Mouse (Mus musculus): ENCODE measurements at regions not wholly inside any gene's neighbourhood (a gene's known extent, or its start where the extent isn't known, plus 50 kb on each side); places are given as distances from the start of the nearest gene placed in this dataset.
A peak's percentile ranks its signal among the peaks of the same experiment; 100 is the strongest.

DNA sequence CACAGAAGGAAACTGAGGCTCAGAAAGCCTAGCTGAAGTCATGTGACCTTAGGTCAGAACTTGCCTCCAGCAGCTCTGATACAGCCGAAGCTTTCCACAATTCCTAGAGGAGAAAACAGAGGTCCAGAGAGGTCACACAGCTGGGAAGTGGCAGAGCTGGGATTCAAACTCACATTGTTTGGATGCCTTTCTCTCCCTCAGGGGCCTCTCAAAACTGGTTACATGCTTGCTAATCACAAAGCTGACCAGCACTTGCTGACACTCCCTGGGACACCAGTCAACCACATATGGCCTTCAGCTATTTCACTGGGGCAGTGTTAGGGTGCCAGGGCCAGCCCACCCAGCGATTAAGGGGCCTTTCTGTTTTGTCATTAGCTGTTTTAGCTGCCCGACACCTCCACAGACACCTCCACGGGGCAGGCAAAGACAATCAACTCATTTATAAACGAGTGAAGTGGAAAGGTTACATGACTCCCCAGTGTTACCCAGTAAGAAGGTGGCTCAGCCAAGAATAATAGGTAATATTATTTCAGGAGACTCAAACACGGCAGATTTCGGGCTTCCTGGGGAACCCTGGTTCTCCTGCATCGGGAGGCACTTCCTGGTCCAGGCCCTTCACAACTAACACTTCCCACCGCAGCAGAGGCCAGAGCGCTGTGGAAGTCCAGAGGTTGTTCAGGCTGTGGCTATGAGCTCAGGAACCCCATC, 71.4 kb downstream of the 2410131K14Rik start:
- WGBS = 60% methylated on average over 10 of the region's 10 CpGs
- no peaks in the 10 kb centered on the region for H3K4me1 ChIP-seq (ENCODE audit: control insufficient read depth, insufficient read depth, low read length)

GRCm38 (mm10) chr5:118318073-118318472, 73.0 kb downstream of the 2410131K14Rik start:
- Histone ChIP-seq H3K4me3 (replicated peaks; ENCODE audit: control insufficient read depth, low read depth, low read length) (no peak overlapping the region), H3K27ac (ENCODE audit: control insufficient read depth, insufficient read depth, low read depth, low read length, poor library complexity) (no peak overlapping the region), H3K4me1 (ENCODE audit: control insufficient read depth, insufficient read depth, low read length) (no peaks in the 10 kb centered on the region)
- TF ChIP-seq POLR2A (IDR thresholded peaks at IDR 0.05; ENCODE audit: borderline replicate concordance, control insufficient read depth, low read depth, low read length) = no peak
- TF ChIP-seq CTCF (IDR thresholded peaks at IDR 0.05; ENCODE audit: control insufficient read depth, insufficient read depth, low read length) = no peak
- 70% methylated on average over 5 of the region's 5 CpGs for WGBS

More for the DNA sequence above, 71.4 kb downstream of the 2410131K14Rik start:
- no peak for TF ChIP-seq POLR2A (IDR thresholded peaks at IDR 0.05; ENCODE audit: borderline replicate concordance, control insufficient read depth, low read depth, low read length)
- TF ChIP-seq CTCF (IDR thresholded peaks at IDR 0.05; ENCODE audit: control insufficient read depth, insufficient read depth, low read length) = no peak
- no peak overlapping the region for H3K4me3 ChIP-seq (replicated peaks; ENCODE audit: control insufficient read depth, low read depth, low read length)
- H3K27ac ChIP-seq (ENCODE audit: control insufficient read depth, insufficient read depth, low read depth, low read length, poor library complexity) = no peak overlapping the region; the same call in 1 of the 2 replicates

DNA sequence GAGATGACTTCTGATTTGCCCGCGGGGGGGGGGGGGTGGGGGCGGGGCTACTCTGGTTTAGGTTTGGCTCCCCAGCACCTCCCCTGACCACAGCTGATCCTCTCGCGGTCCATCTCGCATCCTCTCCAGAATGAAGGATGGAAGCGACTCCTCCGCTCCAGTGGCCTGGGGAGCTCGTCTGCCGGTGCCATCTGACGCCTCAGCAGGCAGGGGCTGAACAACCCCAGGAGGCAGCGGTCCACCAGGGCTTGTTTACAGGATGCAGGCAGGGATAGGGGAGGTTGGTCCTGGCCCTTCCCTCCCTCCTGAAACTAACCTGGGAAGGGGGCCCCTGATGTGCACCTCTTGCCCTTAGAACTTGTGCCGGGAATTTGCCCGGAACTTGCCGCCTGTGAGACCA, 73.9 kb downstream of the 2410131K14Rik start:
- H3K4me3 ChIP-seq (replicated peaks; ENCODE audit: control insufficient read depth, low read depth, low read length) = no peak overlapping the region
- WGBS = 19% methylated on average over 14 of the region's 15 CpGs
- no peak for TF ChIP-seq POLR2A (IDR thresholded peaks at IDR 0.05; ENCODE audit: borderline replicate concordance, control insufficient read depth, low read depth, low read length)
- TF ChIP-seq CTCF (IDR thresholded peaks at IDR 0.05; ENCODE audit: control insufficient read depth, insufficient read depth, low read length) = no peak
- H3K27ac ChIP-seq (ENCODE audit: control insufficient read depth, insufficient read depth, low read depth, low read length, poor library complexity) = no peak overlapping the region
- H3K4me1 ChIP-seq (ENCODE audit: control insufficient read depth, insufficient read depth, low read length) = no peaks in the 10 kb centered on the region

GRCm38 (mm10) chr5:118321719-118322455, 76.9 kb downstream of the 2410131K14Rik start:
- no peak for TF ChIP-seq POLR2A (IDR thresholded peaks at IDR 0.05; ENCODE audit: borderline replicate concordance, control insufficient read depth, low read depth, low read length)
- TF ChIP-seq CTCF (IDR thresholded peaks at IDR 0.05; ENCODE audit: control insufficient read depth, insufficient read depth, low read length) = no peak
- no peak overlapping the region for H3K27ac ChIP-seq (ENCODE audit: control insufficient read depth, insufficient read depth, low read depth, low read length, poor library complexity)
- 83% methylated on average over 18 of the region's 18 CpGs for WGBS

DNA sequence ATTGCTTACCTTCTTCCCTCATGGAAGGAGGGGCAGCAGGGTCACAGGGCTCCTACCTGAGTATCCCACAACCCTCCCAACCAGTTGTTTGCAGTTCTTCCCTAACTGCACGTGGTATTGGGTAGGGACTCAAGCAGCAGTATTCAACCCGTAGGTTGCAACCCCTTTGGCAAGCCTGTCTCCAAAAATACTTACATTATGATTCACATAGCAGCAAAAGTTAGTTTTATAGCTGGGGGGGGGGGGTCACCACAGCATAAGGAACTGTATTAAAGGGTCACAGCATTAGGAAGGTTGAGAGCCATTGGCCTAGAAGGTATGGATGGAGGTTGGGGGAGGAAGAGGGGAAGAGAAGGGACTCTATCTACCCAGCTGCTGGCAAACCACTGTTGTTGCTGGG, 78.1 kb downstream of the 2410131K14Rik start:
- Histone ChIP-seq H3K4me1 (ENCODE audit: control insufficient read depth, insufficient read depth, low read length) (peaks cover 2% of the 10 kb centered on the region; the same call in 1 of the 2 replicates), H3K27ac (ENCODE audit: control insufficient read depth, insufficient read depth, low read depth, low read length, poor library complexity) (no peak overlapping the region), H3K4me3 (replicated peaks; ENCODE audit: control insufficient read depth, low read depth, low read length) (no peak overlapping the region)
- WGBS = 79% methylated on average over 2 of the region's 2 CpGs
- TF ChIP-seq POLR2A (IDR thresholded peaks at IDR 0.05; ENCODE audit: borderline replicate concordance, control insufficient read depth, low read depth, low read length) (no peak), CTCF (IDR thresholded peaks at IDR 0.05; ENCODE audit: control insufficient read depth, insufficient read depth, low read length) (no peak)

More at GRCm38 (mm10) chr5:118321719-118322455, 76.9 kb downstream of the 2410131K14Rik start:
- Histone ChIP-seq H3K4me3 (replicated peaks; ENCODE audit: control insufficient read depth, low read depth, low read length) (no peak overlapping the region), H3K4me1 (ENCODE audit: control insufficient read depth, insufficient read depth, low read length) (peaks cover 2% of the 10 kb centered on the region; the same call in 1 of the 2 replicates)

GRCm38 (mm10) chr5:118326837-118327541, 82.0 kb downstream of the 2410131K14Rik start:
- no peak for TF ChIP-seq POLR2A (IDR thresholded peaks at IDR 0.05; ENCODE audit: borderline replicate concordance, control insufficient read depth, low read depth, low read length)
- under 1% methylated on average over 18 of the region's 18 CpGs for WGBS
- Histone ChIP-seq H3K4me3 (replicated peaks; ENCODE audit: control insufficient read depth, low read depth, low read length) (peak overlapping the region; percentile 53), H3K27ac (ENCODE audit: control insufficient read depth, insufficient read depth, low read depth, low read length, poor library complexity) (no peak overlapping the region; the same call in 1 of the 2 replicates), H3K4me1 (ENCODE audit: control insufficient read depth, insufficient read depth, low read length) (peaks cover 2% of the 10 kb centered on the region; the same call in 1 of the 2 replicates)

DNA sequence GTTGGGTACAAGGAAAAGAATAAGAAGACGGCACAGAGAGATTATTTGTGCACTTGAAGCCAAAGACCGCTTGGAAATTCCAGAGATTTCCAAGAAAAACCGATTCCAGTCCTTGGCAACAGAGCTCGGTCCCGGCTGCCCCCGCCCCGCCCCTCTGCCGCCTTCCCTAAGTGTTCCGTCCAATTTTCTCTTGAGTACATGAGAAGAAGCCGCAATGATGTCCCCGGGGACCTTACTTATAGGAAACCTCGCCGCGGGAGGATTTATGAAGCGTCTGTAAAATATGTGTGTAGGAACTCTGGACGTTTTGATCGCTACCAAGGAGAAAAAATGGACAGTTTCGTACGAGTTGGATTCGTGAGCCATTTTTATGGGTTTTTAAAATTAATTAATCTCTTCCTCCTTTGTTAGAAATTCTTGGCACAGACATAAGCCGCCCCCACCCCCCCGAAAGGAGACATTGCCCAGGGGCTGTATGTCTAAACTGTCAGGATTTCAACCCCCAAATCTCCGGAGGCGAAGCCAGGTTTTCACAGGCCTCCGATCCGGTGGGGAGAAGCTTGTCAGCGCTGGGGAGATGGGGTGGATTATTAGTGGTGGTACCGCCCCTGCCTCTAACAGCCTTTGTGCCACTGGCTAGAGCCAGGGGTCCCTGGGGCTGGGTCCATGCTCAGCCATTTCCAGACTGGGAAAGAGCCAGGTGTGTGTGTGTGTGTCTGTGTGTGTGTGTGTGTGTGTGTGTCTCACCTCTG, 83.1 kb downstream of the 2410131K14Rik start:
- peaks cover 2% of the 10 kb centered on the region; the same call in 1 of the 2 replicates for H3K4me1 ChIP-seq (ENCODE audit: control insufficient read depth, insufficient read depth, low read length)
- H3K27ac ChIP-seq (ENCODE audit: control insufficient read depth, insufficient read depth, low read depth, low read length, poor library complexity) = no peak overlapping the region
- no peak overlapping the region for H3K4me3 ChIP-seq (replicated peaks; ENCODE audit: control insufficient read depth, low read depth, low read length)
- no peak for TF ChIP-seq POLR2A (IDR thresholded peaks at IDR 0.05; ENCODE audit: borderline replicate concordance, control insufficient read depth, low read depth, low read length)
- TF ChIP-seq CTCF (IDR thresholded peaks at IDR 0.05; ENCODE audit: control insufficient read depth, insufficient read depth, low read length) = no peak
- WGBS = 11% methylated on average over 28 of the region's 28 CpGs

Data from bone marrow, adult 2 months (tissue).